Mouse (Mus musculus) megakaryocyte, embryonic 14.5 days (primary cell): ENCODE data around the gene Gpr84.

Source experiments
- FLI1 ChIP-seq: IDR thresholded peaks from 2 replicates; pipeline ENCODE4 v1.6.1; 2012; ENCODE audit warnings: low read length, inconsistent platforms, mixed read lengths
- GATA1 ChIP-seq: IDR thresholded peaks from 3 replicates; pipeline ENCODE4 v1.6.1; 2012; ENCODE audit warnings: mixed read lengths, low read length, inconsistent platforms, borderline replicate concordance

DNA sequence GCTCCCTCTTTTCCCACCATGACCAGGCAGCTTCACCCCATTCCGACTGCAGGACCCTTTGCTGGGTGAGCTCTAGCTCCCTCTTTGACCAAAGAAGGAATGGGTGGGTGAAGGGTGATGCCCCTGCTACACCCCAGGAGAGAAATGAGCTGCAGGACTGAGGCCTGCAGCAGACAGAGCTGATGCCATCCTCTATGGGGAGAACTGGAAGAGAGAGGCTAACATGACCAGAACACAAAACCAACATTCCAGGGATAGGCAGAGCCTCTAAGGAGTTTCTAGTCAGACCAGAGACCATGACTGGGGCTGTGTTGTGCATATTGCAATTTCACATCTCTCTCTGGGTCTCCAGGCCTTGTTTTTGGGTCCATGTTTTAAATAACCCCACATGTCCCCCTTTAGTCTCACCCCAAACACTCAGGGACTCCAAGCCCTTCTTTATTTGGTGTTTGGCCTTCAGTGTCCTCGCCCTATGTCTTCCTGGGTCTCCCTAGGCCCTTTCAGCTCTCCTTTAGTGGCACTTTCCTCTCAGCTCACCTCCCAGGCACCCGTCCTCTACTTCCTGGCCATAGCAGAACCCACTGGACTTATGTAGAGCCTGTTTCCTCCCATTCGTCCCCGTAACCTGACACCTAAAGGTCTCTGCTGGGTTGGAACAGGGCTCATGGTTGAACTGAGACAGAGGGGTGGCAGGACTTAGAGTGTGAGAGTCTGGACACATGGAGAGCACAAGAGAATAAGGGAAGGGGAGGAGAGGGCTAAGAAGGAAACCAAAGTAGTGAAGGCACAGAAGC lies 8.7 kb downstream of the Gpr84 start:
- no peak for TF ChIP-seq FLI1
- TF ChIP-seq GATA1, result no peak
